Mouse (Mus musculus) CH12.LX (cell line): ENCODE results near the gene Jmjd8. TPM values are rescaled to one million over a fixed set of nuclear protein-coding genes. Genes with fewer than 3 reads are reported as not detected.

ENCODE experiments used
- DNase-seq: peaks from one replicate; pipeline ENCODE4 v3.0.0-alpha.2; 2013; ENCODE audit errors: extremely low read depth
- H3K27ac ChIP-seq: 2 replicates; pipeline ENCODE4 v1.5.1; 2012; ENCODE audit warnings: low read depth, mild to moderate bottlenecking, control low read depth, moderate library complexity; ENCODE audit not compliant: insufficient read depth
- H3K27me3 ChIP-seq: replicated peaks from 2 replicates; pipeline ENCODE3; 2012; ENCODE audit warnings: inconsistent platforms
- H3K36me3 ChIP-seq, 2 experiments: replicated peaks in 1 of 2; 2 replicates each; pipeline versions ENCODE3 to v1.6.1; 2012; ENCODE audit warnings: inconsistent platforms in 1 of 2, low read length in 1 of 2, mild to moderate bottlenecking in 1 of 2, mixed read lengths in 1 of 2, moderate library complexity in 1 of 2; ENCODE audit not compliant: control insufficient read depth in 1 of 2, insufficient read depth in 1 of 2
- H3K4me1 ChIP-seq, 2 experiments: 2 replicates each; pipeline ENCODE4 v1.6.1; 2012; ENCODE audit warnings: inconsistent platforms in 1 of 2, moderate library complexity in 1 of 2; ENCODE audit not compliant: insufficient read depth in 2 of 2, control insufficient read depth in 1 of 2
- H3K4me2 ChIP-seq: 2 replicates; pipeline ENCODE4 v1.6.1; 2012; ENCODE audit warnings: low read depth, mild to moderate bottlenecking, control low read depth; ENCODE audit not compliant: poor library complexity, insufficient read depth, severe bottlenecking
- H3K4me3 ChIP-seq, 3 experiments: fragments of 150-350 bp in 1 of 3; sonication (generic) in 1 of 3; replicated peaks in 1 of 3; 2 replicates each; pipeline versions ENCODE3 to v1.5.1; 2011 to 2012; ENCODE audit warnings: low read depth in 2 of 3, low read length in 2 of 3, mild to moderate bottlenecking in 2 of 3, moderate library complexity in 2 of 3, control low read depth in 1 of 3, improper control_type of control experiment in 1 of 3, inconsistent platforms in 1 of 3, mixed read lengths in 1 of 3; ENCODE audit not compliant: poor library complexity in 1 of 3
- H3K79me2 ChIP-seq: replicated peaks from 2 replicates; pipeline ENCODE4 v1.6.1; 2012; ENCODE audit warnings: mild to moderate bottlenecking, moderate library complexity; ENCODE audit not compliant: control insufficient read depth, poor library complexity, insufficient read depth, severe bottlenecking; ENCODE audit errors: extremely low read depth
- H3K9ac ChIP-seq: 2 replicates; pipeline ENCODE4 v1.6.1; 2012; ENCODE audit warnings: low read depth, mild to moderate bottlenecking, control low read depth, moderate library complexity; ENCODE audit not compliant: insufficient read depth
- H3K9me3 ChIP-seq: replicated peaks from 2 replicates; pipeline ENCODE3; 2012; ENCODE audit warnings: low read length, inconsistent platforms, mixed read lengths
- BHLHE40 ChIP-seq: IDR thresholded peaks from 2 replicates; pipeline ENCODE4 v1.6.1; 2011; ENCODE audit warnings: mild to moderate bottlenecking, low read depth, low read length, improper control_type of control experiment
- CHD1 ChIP-seq: IDR thresholded peaks from 2 replicates; pipeline ENCODE4 v1.6.1; 2012; ENCODE audit warnings: low read depth, low read length, improper control_type of control experiment, inconsistent platforms
- CTCF ChIP-seq, 2 experiments: IDR thresholded peaks in 1 of 2; conservative IDR thresholded peaks in 1 of 2; 2 replicates each; pipeline ENCODE4 v1.5.1; 2011 to 2012; ENCODE audit warnings: low read depth in 2 of 2, low read length in 2 of 2, improper control_type of control experiment in 1 of 2, inconsistent platforms in 1 of 2, mild to moderate bottlenecking in 1 of 2, moderate library complexity in 1 of 2
- E2F4 ChIP-seq: IDR thresholded peaks from 2 replicates; pipeline ENCODE4 v1.6.1; 2011; ENCODE audit warnings: low read depth, low read length, improper control_type of control experiment; ENCODE audit not compliant: insufficient replicate concordance
- ELF1 ChIP-seq: IDR thresholded peaks from 2 replicates; pipeline ENCODE4 v1.6.1; 2014; ENCODE audit warnings: low read depth, mild to moderate bottlenecking, inconsistent platforms, low read length, improper control_type of control experiment
- EP300 ChIP-seq: IDR thresholded peaks from 2 replicates; pipeline ENCODE4 v1.6.1; 2011; ENCODE audit warnings: low read length, improper control_type of control experiment
- ETS1 ChIP-seq: conservative IDR thresholded peaks from 2 replicates; pipeline ENCODE4 v1.6.1; 2012; ENCODE audit warnings: low read depth, mild to moderate bottlenecking, inconsistent platforms, low read length, improper control_type of control experiment, moderate library complexity
- GABPA ChIP-seq: IDR thresholded peaks from 2 replicates; pipeline ENCODE4 v1.6.1; 2012; ENCODE audit warnings: low read depth, low read length, improper control_type of control experiment, inconsistent platforms; ENCODE audit not compliant: insufficient replicate concordance
- HCFC1 ChIP-seq: IDR thresholded peaks from 2 replicates; pipeline ENCODE4 v1.6.1; 2012; ENCODE audit warnings: low read depth, mild to moderate bottlenecking, inconsistent platforms, low read length, improper control_type of control experiment
- IRF4 ChIP-seq: IDR thresholded peaks from 2 replicates; pipeline ENCODE4 v1.6.1; 2014; ENCODE audit warnings: low read depth, mild to moderate bottlenecking, inconsistent platforms, low read length, improper control_type of control experiment
- JUN ChIP-seq: IDR thresholded peaks from 2 replicates; pipeline ENCODE4 v1.6.1; 2011; ENCODE audit warnings: low read depth, mild to moderate bottlenecking, low read length, improper control_type of control experiment, moderate library complexity; ENCODE audit not compliant: insufficient read depth
- MAX ChIP-seq: IDR thresholded peaks from 2 replicates; pipeline ENCODE4 v1.6.1; 2011; ENCODE audit warnings: low read length, improper control_type of control experiment
- MAZ ChIP-seq: IDR thresholded peaks from 2 replicates; pipeline ENCODE4 v1.6.1; 2012; ENCODE audit warnings: low read depth, mild to moderate bottlenecking, inconsistent platforms, low read length, improper control_type of control experiment, moderate library complexity
- MEF2A ChIP-seq: IDR thresholded peaks from 2 replicates; pipeline ENCODE4 v1.6.1; 2014; ENCODE audit warnings: low read depth, mild to moderate bottlenecking, inconsistent platforms, low read length, improper control_type of control experiment, borderline replicate concordance
- MXI1 ChIP-seq: IDR thresholded peaks from 2 replicates; pipeline ENCODE4 v1.6.1; 2011; ENCODE audit warnings: mild to moderate bottlenecking, low read depth, low read length, improper control_type of control experiment
- MYC ChIP-seq: IDR thresholded peaks from 2 replicates; pipeline ENCODE4 v1.6.1; 2011; ENCODE audit warnings: low read depth, mild to moderate bottlenecking, improper control_type of control experiment, low read length
- NELFE ChIP-seq: IDR thresholded peaks from 2 replicates; pipeline ENCODE4 v1.6.1; 2011; ENCODE audit warnings: low read depth, low read length, improper control_type of control experiment
- POLR2A ChIP-seq: IDR thresholded peaks from 2 replicates; pipeline ENCODE4 v1.6.1; 2011; ENCODE audit warnings: low read depth, mild to moderate bottlenecking, improper control_type of control experiment, low read length
- POLR2AphosphoS2 ChIP-seq: IDR thresholded peaks from 2 replicates; pipeline ENCODE4 v1.6.1; 2011; ENCODE audit warnings: low read depth, low read length, improper control_type of control experiment
- RAD21 ChIP-seq: IDR thresholded peaks from 2 replicates; pipeline ENCODE4 v1.6.1; 2011; ENCODE audit warnings: low read depth, mild to moderate bottlenecking, low read length, improper control_type of control experiment, moderate library complexity
- TCF12 ChIP-seq: IDR thresholded peaks from 2 replicates; pipeline ENCODE4 v1.6.1; 2014; ENCODE audit warnings: low read depth, mild to moderate bottlenecking, inconsistent platforms, low read length, improper control_type of control experiment
- UBTF ChIP-seq: IDR thresholded peaks from 2 replicates; pipeline ENCODE4 v1.6.1; 2012; ENCODE audit warnings: low read depth, mild to moderate bottlenecking, inconsistent platforms, low read length, improper control_type of control experiment, moderate library complexity
- ZKSCAN1 ChIP-seq: IDR thresholded peaks from 2 replicates; pipeline ENCODE4 v1.6.1; 2012; ENCODE audit warnings: low read depth, inconsistent platforms, low read length, improper control_type of control experiment, borderline replicate concordance
- dilution Hi-C: fragments of 300-500 bp; cut with MboI; formaldehyde crosslinking; loops from 2 replicates; pipeline ENCODE4 v1.14.3; 2020; ENCODE audit warnings: low sequenced_read_pairs; ENCODE audit not compliant: extremely low pct_unique_long_range_greater_than_20kb, extremely low pct_ligation_motif_present
- in situ Hi-C: fragments of 300-500 bp; cut with MboI; formaldehyde crosslinking; loops from 3 replicates; pipeline ENCODE4 v1.14.3; 2019; ENCODE audit warnings: low sequenced_read_pairs, low pct_ligation_motif_present, low pct_unique_long_range_greater_than_20kb, mixed read lengths
- polyA plus RNA-seq: library from polyadenylated mRNA; unstranded; fragments of >175 nt; gene quantifications from 2 replicates; pipeline ENCODE4 v1.2.1, GENCODE M21; 2012; ENCODE audit warnings: low read depth; ENCODE audit not compliant: insufficient read length
- total RNA-seq, 2 experiments: library from RNA; depleted of rRNA; stranded (reverse); fragments of 300-350 nt in 1 of 2; fragments of >200 nt in 1 of 2; gene quantifications; 2 replicates each; pipeline ENCODE4 v1.2.3; 2012 to 2014

Gene Jmjd8
- total and polyA plus RNA-seq, 3 experiments: 4.8 to 8.3 (median 7.7) TPM

GRCm38 (mm10) chr17:25829558-25830017, 921 bp downstream of the Jmjd8 start:
- H3K4me3 ChIP-seq: peak overlapping the region; percentile 43 to 64 (median 49)
- peak overlapping the region; percentile 30 for H3K4me2 ChIP-seq
- H3K36me3 ChIP-seq: peaks cover 49 to 73% of the 10 kb centered on the region in 2 experiments
- H3K27me3 ChIP-seq: no peaks in the 10 kb centered on the region
- peaks cover 24 to 61% of the 10 kb centered on the region in 2 experiments for H3K4me1 ChIP-seq
- no peak overlapping the region for H3K27ac ChIP-seq
- dilution Hi-C loops (no loop called here), in situ Hi-C loops (no loop called here)
- H3K9me3 ChIP-seq: no peaks in the 10 kb centered on the region
- H3K79me2 ChIP-seq: peaks cover 14% of the 10 kb centered on the region
- 0 out of 2 replicates have a peak, but pooled peaks have one; percentile 4 for TF ChIP-seq POLR2AphosphoS2
- no peak for TF ChIP-seq ELF1
- no peak overlapping the region for H3K9ac ChIP-seq
- no peak for DNase-seq

DNA sequence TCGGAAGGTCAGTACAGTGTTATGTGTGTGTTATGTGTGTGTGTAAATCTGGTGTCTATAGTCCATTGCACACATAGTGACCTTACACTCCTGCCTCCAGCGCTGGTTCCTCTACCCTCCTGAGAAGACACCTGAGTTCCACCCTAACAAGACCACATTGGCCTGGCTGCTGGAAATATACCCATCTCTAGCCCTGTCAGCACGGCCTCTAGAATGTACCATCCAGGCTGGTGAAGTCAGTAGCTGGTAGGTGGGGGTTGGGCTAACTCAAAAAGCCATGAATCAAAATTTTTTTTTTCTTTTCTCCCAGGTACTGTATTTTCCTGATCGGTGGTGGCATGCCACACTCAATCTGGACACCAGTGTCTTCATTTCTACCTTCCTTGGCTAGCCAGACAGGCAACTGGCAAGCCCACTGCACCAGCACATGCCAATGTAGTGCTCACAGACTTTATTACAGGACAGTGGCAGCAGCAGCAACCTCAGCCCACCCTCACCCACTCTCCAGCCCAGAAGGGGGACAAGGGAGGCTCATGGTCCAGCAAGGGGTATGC, 1.6 kb downstream of the Jmjd8 start:
- in situ Hi-C loops: no loop called here
- peaks cover 14% of the 10 kb centered on the region for H3K79me2 ChIP-seq
- H3K4me3 ChIP-seq: no peak overlapping the region
- H3K9ac ChIP-seq: no peak overlapping the region
- peaks cover 56 to 77% of the 10 kb centered on the region in 2 experiments for H3K36me3 ChIP-seq
- no peak for DNase-seq
- H3K4me1 ChIP-seq: peaks cover 27 to 61% of the 10 kb centered on the region in 2 experiments
- no peaks in the 10 kb centered on the region for H3K27me3 ChIP-seq
- dilution Hi-C loops: no loop called here
- no peaks in the 10 kb centered on the region for H3K9me3 ChIP-seq
- no peak overlapping the region for H3K27ac ChIP-seq
- TF ChIP-seq GABPA (no peak), HCFC1 (no peak), MYC (no peak), MXI1 (no peak), RAD21 (no peak), ETS1 (no peak), E2F4 (no peak), BHLHE40 (no peak)
- H3K4me2 ChIP-seq: no peak overlapping the region

GRCm38 (mm10) chr17:25830806-25831431, 2.3 kb downstream of the Jmjd8 start:
- dilution Hi-C loops: no loop called here
- peaks cover 14% of the 10 kb centered on the region for H3K79me2 ChIP-seq
- no peak for DNase-seq
- TF ChIP-seq POLR2AphosphoS2 (no peak), MEF2A (no peak), CTCF (conservative IDR thresholded peaks at IDR 0.05 in 1 of 2, IDR thresholded peaks at IDR 0.05 in 1 of 2; ENCODE audit: low read depth in 2 of 2, low read length in 2 of 2) (no peak), MAZ (no peak), HCFC1 (no peak), JUN (no peak), ELF1 (no peak), UBTF (no peak), IRF4 (no peak), EP300 (no peak), TCF12 (no peak), BHLHE40 (no peak), CHD1 (no peak), POLR2A (no peak), MAX (no peak), NELFE (no peak), ZKSCAN1 (no peak), MXI1 (no peak)
- H3K9me3 ChIP-seq: no peaks in the 10 kb centered on the region
- H3K36me3 ChIP-seq: peaks cover 56 to 77% of the 10 kb centered on the region in 2 experiments
- no peak overlapping the region for H3K27ac ChIP-seq
- H3K9ac ChIP-seq: no peak overlapping the region; the same call in 1 of the 2 replicates
- no peak overlapping the region for H3K4me2 ChIP-seq
- no peaks in the 10 kb centered on the region for H3K27me3 ChIP-seq
- in situ Hi-C loops: no loop called here
- H3K4me3 ChIP-seq: peak overlapping the region in 1 of 3 experiments; percentile 13
- H3K4me1 ChIP-seq: peaks cover 23 to 54% of the 10 kb centered on the region in 2 experiments
